Mouse (Mus musculus): ENCODE measurements at regions not wholly inside any gene's neighbourhood (a gene's known extent, or its start where the extent isn't known, plus 50 kb on each side); places are given as distances from the start of the nearest gene placed in this dataset.

DNA sequence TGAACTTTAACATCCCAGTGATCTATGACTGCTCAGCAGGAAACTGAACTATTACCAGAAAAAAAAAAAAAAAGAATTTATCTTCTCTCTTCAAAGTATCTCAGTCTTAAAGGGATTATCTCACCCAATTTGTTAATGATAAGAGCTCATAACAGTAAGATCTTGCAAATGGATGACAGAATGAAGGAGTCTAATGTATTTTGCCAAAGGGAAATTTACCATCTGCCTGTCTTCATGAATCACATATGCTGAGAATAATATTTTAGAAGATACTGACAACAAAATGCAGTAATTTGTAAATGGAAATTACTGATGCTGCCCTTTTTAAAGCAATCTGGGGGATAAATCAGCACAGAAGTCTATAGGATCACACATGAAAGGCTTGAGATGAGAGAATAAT, 103.9 kb upstream of the Sp4 start:
- Histone ChIP-seq H3K4me3 (replicated peaks) (no peak overlapping the region), H3K4me2 (no peak overlapping the region), H3K9me3 (0 out of 2 replicates have a peak, but pooled peaks cover 3% of the 10 kb centered on the region), H3K27me3 (no peaks in the 10 kb centered on the region), H3K4me1 (replicated peaks) (no peaks in the 10 kb centered on the region), H3K36me3 (no peaks in the 10 kb centered on the region), H3K9ac (replicated peaks) (no peak overlapping the region), H3K27ac (no peak overlapping the region)
- no peak for ATAC-seq (ENCODE audit: insufficient number of reproducible peaks, insufficient read depth, low FRiP score, low TSS enrichment, low read depth)

DNA sequence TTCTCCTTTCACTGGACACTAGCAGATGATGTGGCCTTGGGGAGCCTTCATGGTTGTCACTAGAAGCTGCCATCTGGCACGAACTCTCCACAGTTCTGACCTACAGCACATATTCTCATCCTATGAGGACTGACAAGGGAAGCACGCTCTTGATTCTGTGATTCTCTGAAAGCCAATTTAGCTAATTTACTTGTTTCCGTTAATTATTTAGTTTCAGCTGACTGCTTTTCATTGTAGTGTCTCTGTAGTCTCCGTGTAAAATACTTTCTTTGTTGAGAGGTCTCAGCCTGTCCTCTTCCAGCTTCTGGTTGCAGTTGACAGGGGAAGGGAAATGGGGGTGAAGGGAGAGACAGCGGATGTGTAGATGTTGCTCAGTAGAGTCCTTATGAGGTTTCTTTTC, 102.9 kb upstream of the Sp4 start:
- no peaks in the 10 kb centered on the region for H3K27me3 ChIP-seq
- H3K4me2 ChIP-seq = no peak overlapping the region
- H3K4me1 ChIP-seq (replicated peaks) = no peaks in the 10 kb centered on the region; the same call in 1 of the 2 replicates
- no peak overlapping the region for H3K4me3 ChIP-seq (replicated peaks)
- H3K27ac ChIP-seq = no peak overlapping the region
- H3K9ac ChIP-seq (replicated peaks) = no peak overlapping the region
- WGBS = 80% methylated on average over 5 of the region's 5 CpGs
- ATAC-seq (ENCODE audit: insufficient number of reproducible peaks, insufficient read depth, low FRiP score, low TSS enrichment, low read depth) = no peak
- no peaks in the 10 kb centered on the region for H3K36me3 ChIP-seq
- H3K9me3 ChIP-seq = 0 out of 2 replicates have a peak, but pooled peaks cover 3% of the 10 kb centered on the region

DNA sequence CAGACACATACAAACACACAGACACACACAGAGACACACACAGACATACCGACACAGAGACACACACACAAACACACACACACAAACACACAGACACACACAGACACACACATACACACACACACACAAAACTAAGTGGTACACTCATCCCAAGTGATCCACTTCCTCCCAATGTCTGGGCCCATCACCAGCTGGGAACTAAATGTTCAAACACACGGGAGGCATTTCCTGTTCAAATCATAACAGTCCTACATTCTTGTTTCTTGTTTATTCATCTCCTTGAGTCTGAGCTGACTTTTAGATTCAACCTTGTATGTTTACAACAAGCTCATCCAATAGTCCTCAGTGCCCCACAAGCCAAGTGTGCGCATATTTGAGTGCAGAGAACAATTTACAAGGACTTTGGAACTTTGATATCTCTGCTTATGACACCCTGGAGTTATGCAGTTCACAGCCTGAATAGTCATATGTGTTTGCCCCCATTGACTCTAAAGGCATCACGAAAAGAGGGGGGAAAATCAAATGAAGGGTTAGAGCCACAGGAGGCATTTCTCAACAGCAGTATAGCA, 102.4 kb upstream of the Sp4 start:
- no peak overlapping the region for H3K4me2 ChIP-seq
- no peak overlapping the region for H3K27ac ChIP-seq
- ATAC-seq (ENCODE audit: insufficient number of reproducible peaks, insufficient read depth, low FRiP score, low TSS enrichment, low read depth) = no peak
- no peak overlapping the region for H3K4me3 ChIP-seq (replicated peaks)
- WGBS = 77% methylated on average over 4 of the region's 4 CpGs
- no peaks in the 10 kb centered on the region for H3K27me3 ChIP-seq
- no peaks in the 10 kb centered on the region for H3K9me3 ChIP-seq
- H3K36me3 ChIP-seq = no peaks in the 10 kb centered on the region
- H3K9ac ChIP-seq (replicated peaks) = no peak overlapping the region
- H3K4me1 ChIP-seq (replicated peaks) = no peaks in the 10 kb centered on the region; the same call in 1 of the 2 replicates

DNA sequence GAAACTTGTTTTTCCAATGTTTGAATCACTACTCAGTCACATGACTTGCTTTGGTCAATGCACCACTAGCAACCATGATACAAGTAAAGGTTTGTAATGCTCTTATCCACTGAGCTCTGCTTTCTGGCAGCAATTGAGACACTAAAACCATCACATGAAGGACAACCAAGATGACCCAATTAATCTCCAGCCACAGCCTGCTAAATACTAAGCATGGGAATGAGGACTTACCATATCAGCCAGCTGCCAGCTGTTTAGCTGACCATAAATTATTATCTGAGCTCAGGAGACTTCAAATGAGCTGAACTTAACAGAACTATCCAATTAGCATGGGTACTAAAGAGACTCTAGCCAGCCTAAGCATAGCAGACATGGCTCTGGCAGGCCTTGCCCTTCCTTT, 100.1 kb upstream of the Sp4 start:
- Histone ChIP-seq H3K27me3 (no peaks in the 10 kb centered on the region), H3K4me1 (replicated peaks) (no peaks in the 10 kb centered on the region; the same call in 1 of the 2 replicates), H3K9me3 (no peaks in the 10 kb centered on the region), H3K4me2 (no peak overlapping the region), H3K9ac (replicated peaks) (no peak overlapping the region), H3K27ac (no peak overlapping the region), H3K4me3 (replicated peaks) (no peak overlapping the region), H3K36me3 (no peaks in the 10 kb centered on the region)
- no peak for ATAC-seq (ENCODE audit: insufficient number of reproducible peaks, insufficient read depth, low FRiP score, low TSS enrichment, low read depth)

DNA sequence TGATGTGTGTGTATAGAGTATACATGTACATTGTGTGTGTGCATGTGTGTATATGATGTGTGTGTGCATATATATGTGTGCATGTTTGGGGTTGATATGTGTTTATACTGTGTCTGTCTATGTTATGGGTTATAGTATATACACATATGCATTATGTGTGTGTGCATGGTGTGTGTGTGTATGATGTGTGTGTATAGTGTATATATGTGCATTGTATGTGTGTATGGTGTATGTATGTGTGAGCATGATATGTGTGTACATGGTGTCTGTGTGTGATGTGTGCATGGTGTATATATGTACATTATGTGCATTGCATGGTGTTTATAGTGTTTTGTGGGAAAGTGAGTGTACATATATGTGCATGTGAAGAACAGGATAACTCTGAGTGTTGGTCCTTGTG, 90.4 kb upstream of the Sp4 start:
- no peaks in the 10 kb centered on the region for H3K4me1 ChIP-seq (replicated peaks)
- ATAC-seq (ENCODE audit: insufficient number of reproducible peaks, insufficient read depth, low FRiP score, low TSS enrichment, low read depth) = no peak; the same call in 1 of the 2 replicates

DNA sequence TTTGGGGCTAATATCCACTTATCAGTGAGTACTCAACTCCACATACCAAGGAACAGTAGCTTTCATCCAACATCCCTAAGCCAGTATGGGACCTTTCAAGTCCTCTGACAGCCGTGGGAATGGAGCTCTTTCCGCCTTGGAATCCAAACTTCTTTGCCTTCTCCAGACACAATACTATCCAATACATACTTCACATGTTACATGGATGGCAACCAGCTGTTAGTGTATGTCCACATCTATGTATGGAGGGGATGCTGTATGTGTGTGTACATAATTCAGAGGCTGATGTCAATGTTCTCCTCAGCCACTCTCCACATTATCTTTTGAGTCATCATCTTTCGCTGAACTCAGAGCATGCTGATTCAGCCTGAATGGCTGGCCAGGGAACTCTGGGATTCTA, 79.8 kb upstream of the Sp4 start:
- Histone ChIP-seq H3K27me3 (no peaks in the 10 kb centered on the region), H3K9me3 (no peaks in the 10 kb centered on the region), H3K4me1 (replicated peaks) (no peaks in the 10 kb centered on the region), H3K9ac (replicated peaks) (no peak overlapping the region), H3K4me2 (no peak overlapping the region), H3K4me3 (replicated peaks) (no peak overlapping the region), H3K27ac (no peak overlapping the region), H3K36me3 (no peaks in the 10 kb centered on the region)
- WGBS = 94% methylated on average over 3 of the region's 3 CpGs
- ATAC-seq (ENCODE audit: insufficient number of reproducible peaks, insufficient read depth, low FRiP score, low TSS enrichment, low read depth) = no peak

More for the DNA sequence above, 90.4 kb upstream of the Sp4 start:
- no peaks in the 10 kb centered on the region for H3K36me3 ChIP-seq
- no peak overlapping the region for H3K9ac ChIP-seq (replicated peaks)
- H3K4me3 ChIP-seq (replicated peaks) = no peak overlapping the region
- H3K27me3 ChIP-seq = no peaks in the 10 kb centered on the region
- H3K27ac ChIP-seq = no peak overlapping the region
- no peak overlapping the region for H3K4me2 ChIP-seq
- no peaks in the 10 kb centered on the region for H3K9me3 ChIP-seq

DNA sequence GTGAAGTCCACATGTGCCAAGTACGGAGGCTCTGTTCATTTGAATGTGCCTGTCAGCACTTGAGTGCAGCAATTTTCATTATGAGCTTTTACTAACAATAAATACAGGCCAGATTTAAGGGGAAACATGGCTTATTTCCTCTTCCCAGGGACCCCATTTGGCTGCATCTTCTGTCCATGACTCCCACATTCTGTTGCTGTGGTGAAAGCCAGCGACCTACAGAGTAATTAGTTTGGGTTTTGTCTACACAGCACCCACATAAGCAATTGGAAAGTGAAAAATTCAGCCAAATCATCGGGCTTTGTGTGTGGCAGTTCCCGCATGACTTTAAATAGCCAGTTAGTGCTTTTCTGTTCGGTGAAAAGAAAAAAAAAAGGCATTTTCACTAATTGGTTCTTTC, 76.7 kb upstream of the Sp4 start:
- H3K4me2 ChIP-seq = no peak overlapping the region
- no peaks in the 10 kb centered on the region for H3K27me3 ChIP-seq
- no peak for ATAC-seq (ENCODE audit: insufficient number of reproducible peaks, insufficient read depth, low FRiP score, low TSS enrichment, low read depth)
- no peaks in the 10 kb centered on the region for H3K36me3 ChIP-seq
- 66% methylated on average over 5 of the region's 5 CpGs for WGBS
- no peaks in the 10 kb centered on the region for H3K9me3 ChIP-seq
- no peak overlapping the region for H3K4me3 ChIP-seq (replicated peaks)
- no peak overlapping the region for H3K9ac ChIP-seq (replicated peaks)
- H3K4me1 ChIP-seq (replicated peaks) = no peaks in the 10 kb centered on the region
- H3K27ac ChIP-seq = no peak overlapping the region

DNA sequence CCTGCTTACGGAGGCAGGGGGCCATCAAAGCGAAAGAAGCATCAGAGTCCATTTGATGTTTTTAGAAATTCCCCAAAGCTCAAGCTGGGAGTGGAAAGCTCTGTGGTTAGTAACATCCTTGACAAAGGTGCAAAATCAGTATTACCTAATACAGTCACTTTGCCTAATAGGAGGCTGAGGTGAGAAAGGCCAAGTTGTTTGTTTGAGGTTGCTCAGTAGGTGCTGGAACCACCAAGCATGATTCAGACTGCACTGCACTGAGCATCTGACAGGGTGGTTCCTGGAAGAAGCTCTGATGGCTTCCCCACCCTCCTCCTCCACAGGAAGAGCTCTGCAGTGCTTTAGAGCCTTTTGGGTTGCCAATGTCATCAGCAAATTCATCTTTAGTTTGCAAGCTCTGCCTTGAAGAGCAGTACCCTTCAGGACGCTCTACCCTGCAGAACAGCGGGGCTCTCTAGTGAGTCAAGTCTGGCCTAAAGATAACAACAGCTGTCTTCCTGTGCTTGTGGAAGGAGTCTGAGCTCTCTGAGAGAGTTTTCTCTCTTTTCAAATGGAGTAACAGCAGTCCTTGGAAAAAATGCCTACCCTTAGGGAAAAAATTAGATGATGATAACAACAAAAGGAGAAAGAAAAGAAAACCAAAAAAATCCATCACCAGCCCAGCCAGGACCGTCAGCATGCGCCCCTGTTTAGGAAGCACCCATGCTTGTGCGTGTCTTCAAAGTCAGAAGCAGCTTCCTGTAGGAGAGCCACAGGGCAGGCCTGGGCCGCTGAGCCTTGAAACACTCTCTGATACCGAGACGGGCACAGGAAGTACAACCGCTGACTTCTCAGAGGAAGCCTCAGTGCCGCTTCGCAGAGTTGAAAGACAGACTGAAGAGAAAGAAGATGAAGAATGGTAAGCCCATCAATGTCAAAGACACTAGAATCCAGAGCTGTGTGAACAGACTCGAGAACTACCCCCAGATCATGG, 75.6 kb upstream of the Sp4 start:
- Histone ChIP-seq H3K27ac (no peak overlapping the region), H3K4me3 (replicated peaks) (no peak overlapping the region), H3K36me3 (no peaks in the 10 kb centered on the region), H3K9ac (replicated peaks) (no peak overlapping the region), H3K27me3 (no peaks in the 10 kb centered on the region), H3K4me1 (replicated peaks) (no peaks in the 10 kb centered on the region), H3K9me3 (no peaks in the 10 kb centered on the region), H3K4me2 (no peak overlapping the region)
- WGBS = 83% methylated on average over 14 of the region's 14 CpGs
- no peak for ATAC-seq (ENCODE audit: insufficient number of reproducible peaks, insufficient read depth, low FRiP score, low TSS enrichment, low read depth)

DNA sequence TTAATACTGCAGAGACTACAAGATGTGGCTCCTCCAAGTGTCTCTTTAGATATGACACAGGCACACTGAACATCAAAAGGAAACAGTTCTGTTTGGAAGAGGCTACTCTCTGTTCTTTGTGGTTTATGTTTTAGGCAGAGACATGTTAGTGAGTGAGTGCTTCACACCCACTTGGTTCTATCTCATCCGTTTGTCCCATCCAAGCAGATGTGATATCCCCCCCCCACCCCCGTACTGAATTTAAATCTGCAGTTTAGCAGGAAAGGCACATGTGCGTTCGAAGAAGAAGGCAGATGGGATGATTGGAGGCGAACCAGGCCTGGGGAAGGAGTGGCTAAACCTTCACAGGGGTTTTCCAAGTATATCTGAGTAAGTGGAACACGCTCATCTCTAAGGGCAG, 72.0 kb upstream of the Sp4 start:
- Histone ChIP-seq H3K27ac (no peak overlapping the region), H3K36me3 (no peaks in the 10 kb centered on the region), H3K9ac (replicated peaks) (no peak overlapping the region), H3K9me3 (no peaks in the 10 kb centered on the region), H3K4me3 (replicated peaks) (no peak overlapping the region), H3K4me1 (replicated peaks) (no peaks in the 10 kb centered on the region), H3K4me2 (no peak overlapping the region), H3K27me3 (no peaks in the 10 kb centered on the region)
- 82% methylated on average over 6 of the region's 6 CpGs for WGBS
- no peak for ATAC-seq (ENCODE audit: insufficient number of reproducible peaks, insufficient read depth, low FRiP score, low TSS enrichment, low read depth)

DNA sequence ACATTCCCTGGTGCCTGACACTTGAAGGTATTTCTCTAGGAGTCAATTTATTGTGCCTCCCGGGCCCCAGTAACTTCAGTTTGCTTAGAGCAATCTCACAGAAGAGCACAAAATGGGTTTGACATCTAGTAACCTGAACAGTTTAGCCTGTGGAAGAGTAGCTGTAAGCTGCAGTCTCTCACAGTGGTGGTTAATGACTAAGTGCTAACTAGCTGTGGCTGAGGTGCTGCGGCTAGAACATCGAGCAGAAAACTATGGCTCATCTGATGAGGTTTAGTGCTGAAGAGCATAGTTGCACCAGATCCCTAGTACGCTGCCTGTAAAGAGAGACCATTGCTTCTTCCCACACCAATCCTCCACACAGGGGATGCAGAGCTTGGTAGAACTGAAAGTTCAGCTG, 70.7 kb upstream of the Sp4 start:
- Histone ChIP-seq H3K4me1 (replicated peaks) (no peaks in the 10 kb centered on the region), H3K4me2 (no peak overlapping the region), H3K27me3 (no peaks in the 10 kb centered on the region), H3K9ac (replicated peaks) (no peak overlapping the region), H3K9me3 (no peaks in the 10 kb centered on the region), H3K36me3 (no peaks in the 10 kb centered on the region), H3K27ac (no peak overlapping the region), H3K4me3 (replicated peaks) (no peak overlapping the region)
- WGBS = 69% methylated on average over 4 of the region's 4 CpGs
- no peak for ATAC-seq (ENCODE audit: insufficient number of reproducible peaks, insufficient read depth, low FRiP score, low TSS enrichment, low read depth)

DNA sequence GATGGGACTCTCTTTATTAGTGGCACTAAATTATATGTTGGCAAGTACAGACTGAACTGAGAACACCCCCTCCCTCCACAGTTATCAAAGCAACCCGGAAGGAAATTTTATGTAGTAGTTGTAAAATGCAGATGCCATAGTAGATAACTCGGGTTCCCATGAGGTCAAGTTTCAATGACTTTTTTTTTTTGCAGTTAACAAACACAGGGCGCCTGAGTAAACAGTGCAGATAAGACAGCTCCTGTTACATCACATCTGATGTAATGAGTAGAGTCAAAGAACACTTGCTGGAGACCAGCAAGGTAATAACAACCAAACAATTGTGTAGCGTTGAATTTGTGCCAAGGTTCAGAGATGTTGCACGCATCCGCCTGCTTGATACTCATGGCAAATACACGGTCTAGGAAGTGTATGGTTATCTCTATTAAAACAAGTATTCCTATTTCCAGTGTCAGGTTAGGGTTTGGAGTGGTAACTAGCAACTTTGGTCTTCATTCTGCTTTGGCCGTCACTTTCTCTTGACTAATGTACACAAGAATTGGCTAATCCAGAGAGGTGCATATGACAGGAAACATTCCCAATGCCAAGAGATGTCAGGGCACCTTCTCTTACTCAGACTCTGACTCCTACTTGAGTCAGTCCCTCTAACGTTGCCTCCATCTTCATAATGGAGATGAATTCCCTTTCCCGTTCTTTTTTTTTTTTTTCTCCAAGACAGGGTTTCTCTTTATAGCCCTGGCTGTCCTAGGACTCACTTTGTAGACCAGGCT, 66.3 kb upstream of the Sp4 start:
- WGBS = 59% methylated on average over 10 of the region's 10 CpGs
- Histone ChIP-seq H3K4me3 (replicated peaks) (no peak overlapping the region), H3K9ac (replicated peaks) (no peak overlapping the region), H3K36me3 (no peaks in the 10 kb centered on the region), H3K4me2 (no peak overlapping the region), H3K27me3 (no peaks in the 10 kb centered on the region), H3K9me3 (no peaks in the 10 kb centered on the region), H3K27ac (no peak overlapping the region), H3K4me1 (replicated peaks) (no peaks in the 10 kb centered on the region)
- no peak for ATAC-seq (ENCODE audit: insufficient number of reproducible peaks, insufficient read depth, low FRiP score, low TSS enrichment, low read depth)

Measured in limb, embryonic 12.5 days (tissue).